Mouse (Mus musculus) heart, embryonic 13.5 days (tissue): ENCODE measurements at regions not wholly inside any gene's neighbourhood (a gene's known extent, or its start where the extent isn't known, plus 50 kb on each side); places are given as distances from the start of the nearest gene placed in this dataset.

Source experiments
- ATAC-seq: fragments of 200-750 bp; cut with Nextera tagmentation; 2 replicates; pipeline ENCODE4 v1.8.0; 2017; ENCODE audit warnings: moderate TSS enrichment; ENCODE audit not compliant: insufficient number of reproducible peaks, low FRiP score, low TSS enrichment; ENCODE audit errors: extremely low read depth
- H3K27ac ChIP-seq: fragments of 300-500 bp; sonication (generic); replicated peaks from 2 replicates; pipeline ENCODE4 v1.5.1; 2015; ENCODE audit warnings: moderate library complexity, mild to moderate bottlenecking, inconsistent platforms
- H3K27me3 ChIP-seq: fragments of 300-500 bp; sonication (generic); replicated peaks from 2 replicates; pipeline ENCODE4 v1.6.1; 2015; ENCODE audit warnings: mild to moderate bottlenecking, inconsistent platforms
- H3K36me3 ChIP-seq: fragments of 300-500 bp; sonication (generic); 2 replicates; pipeline ENCODE4 v1.6.1; 2015; ENCODE audit warnings: mild to moderate bottlenecking, inconsistent platforms
- H3K4me1 ChIP-seq: fragments of 300-500 bp; sonication (generic); 2 replicates; pipeline ENCODE4 v1.6.1; 2015; ENCODE audit warnings: inconsistent platforms
- H3K4me2 ChIP-seq: fragments of 300-500 bp; sonication (generic); 2 replicates; pipeline ENCODE4 v1.6.1; 2015; ENCODE audit warnings: inconsistent platforms, mild to moderate bottlenecking, moderate library complexity
- H3K4me3 ChIP-seq: fragments of 300-500 bp; sonication (generic); 2 replicates; pipeline ENCODE4 v1.5.1; 2015; ENCODE audit warnings: moderate library complexity, mild to moderate bottlenecking, inconsistent platforms
- H3K9ac ChIP-seq: fragments of 300-500 bp; sonication (generic); 2 replicates; pipeline ENCODE4 v1.6.1; 2015; ENCODE audit warnings: inconsistent platforms, mild to moderate bottlenecking, moderate library complexity
- H3K9me3 ChIP-seq: fragments of 300-500 bp; sonication (generic); 2 replicates; pipeline ENCODE4 v1.6.1; 2016; ENCODE audit warnings: inconsistent platforms
- WGBS: fragments of 180-500 bp; shearing (Covaris S2); methylation state at CpG from one replicate; pipeline ENCODE4 v1.1.7; 2015; ENCODE audit warnings: mixed read lengths; 5-methylcytosine and 5-hydroxymethylcytosine counted together

- ATAC-seq, result no peak
- no peak overlapping the region for H3K9ac ChIP-seq
- WGBS, result 68% methylated on average over 5 of the region's 5 CpGs
- H3K27ac ChIP-seq, result no peak overlapping the region
- H3K4me2 ChIP-seq, result no peak overlapping the region
- no peaks in the 10 kb centered on the region for H3K27me3 ChIP-seq
- H3K9me3 ChIP-seq, result no peaks in the 10 kb centered on the region
- peaks cover 18% of the 10 kb centered on the region for H3K4me1 ChIP-seq
- H3K4me3 ChIP-seq, result no peak overlapping the region
- H3K36me3 ChIP-seq, result no peaks in the 10 kb centered on the region
These were observed 447.9 kb upstream of the Adamts9 start for GRCm38 (mm10) chr6:93391166-93391565.

- no peak overlapping the region for H3K9ac ChIP-seq
- H3K9me3 ChIP-seq, result no peaks in the 10 kb centered on the region
- WGBS, result 38% methylated on average over 6 of the region's 6 CpGs
- no peaks in the 10 kb centered on the region for H3K36me3 ChIP-seq
- H3K27me3 ChIP-seq, result no peaks in the 10 kb centered on the region
- no peak for ATAC-seq
- H3K4me3 ChIP-seq, result no peak overlapping the region
- H3K4me2 ChIP-seq, result no peak overlapping the region
- H3K4me1 ChIP-seq, result peaks cover 4% of the 10 kb centered on the region
- no peak overlapping the region for H3K27ac ChIP-seq
These were observed 428.0 kb upstream of the Adamts9 start for GRCm38 (mm10) chr6:93371341-93371740.

- no peak overlapping the region for H3K4me3 ChIP-seq
- no peak overlapping the region for H3K9ac ChIP-seq
- no peaks in the 10 kb centered on the region for H3K9me3 ChIP-seq
- no peaks in the 10 kb centered on the region for H3K36me3 ChIP-seq
- ATAC-seq, result no peak
- H3K27ac ChIP-seq, result no peak overlapping the region
- H3K27me3 ChIP-seq, result no peaks in the 10 kb centered on the region
- no peaks in the 10 kb centered on the region for H3K4me1 ChIP-seq
- H3K4me2 ChIP-seq, result no peak overlapping the region
- WGBS, result 65% methylated on average over 4 of the region's 4 CpGs
These were observed 420.6 kb upstream of the Adamts9 start for GRCm38 (mm10) chr6:93363846-93364245.

- H3K27ac ChIP-seq, result no peak overlapping the region
- H3K4me1 ChIP-seq, result peaks cover 8% of the 10 kb centered on the region
- WGBS, result 80% methylated on average over 12 of the region's 12 CpGs
- H3K4me2 ChIP-seq, result no peak overlapping the region
- no peak for ATAC-seq
- H3K9ac ChIP-seq, result no peak overlapping the region
- no peaks in the 10 kb centered on the region for H3K27me3 ChIP-seq
- H3K36me3 ChIP-seq, result no peaks in the 10 kb centered on the region
- no peaks in the 10 kb centered on the region for H3K9me3 ChIP-seq
- no peak overlapping the region for H3K4me3 ChIP-seq
These were observed 410.2 kb upstream of the Adamts9 start for GRCm38 (mm10) chr6:93353353-93354125.

- Histone ChIP-seq H3K36me3 (no peaks in the 10 kb centered on the region), H3K4me1 (peaks cover 8% of the 10 kb centered on the region), H3K4me3 (no peak overlapping the region), H3K27me3 (no peaks in the 10 kb centered on the region), H3K9ac (no peak overlapping the region), H3K9me3 (no peaks in the 10 kb centered on the region), H3K27ac (no peak overlapping the region), H3K4me2 (no peak overlapping the region)
- WGBS, result 60% methylated on average over 7 of the region's 7 CpGs
- no peak for ATAC-seq
These were observed 406.8 kb upstream of the Adamts9 start for GRCm38 (mm10) chr6:93349936-93350700.

GRCm38 (mm10) chr6:93348141-93348540, 404.8 kb upstream of the Adamts9 start:
- H3K4me1 ChIP-seq, result peaks cover 8% of the 10 kb centered on the region
- 77% methylated on average over 3 of the region's 3 CpGs for WGBS

GRCm38 (mm10) chr6:93328683-93329082, 385.4 kb upstream of the Adamts9 start:
- no peaks in the 10 kb centered on the region for H3K36me3 ChIP-seq
- H3K4me1 ChIP-seq, result no peaks in the 10 kb centered on the region
- H3K4me2 ChIP-seq, result no peak overlapping the region
- H3K4me3 ChIP-seq, result no peak overlapping the region
- no peak overlapping the region for H3K9ac ChIP-seq
- no peaks in the 10 kb centered on the region for H3K27me3 ChIP-seq
- no peak overlapping the region for H3K27ac ChIP-seq
- no peak for ATAC-seq
- WGBS, result 65% methylated on average over 2 of the region's 2 CpGs
- H3K9me3 ChIP-seq, result no peaks in the 10 kb centered on the region

More at GRCm38 (mm10) chr6:93348141-93348540, 404.8 kb upstream of the Adamts9 start:
- no peak overlapping the region for H3K4me3 ChIP-seq
- H3K36me3 ChIP-seq, result no peaks in the 10 kb centered on the region
- H3K9ac ChIP-seq, result no peak overlapping the region
- no peaks in the 10 kb centered on the region for H3K27me3 ChIP-seq
- no peak for ATAC-seq
- H3K9me3 ChIP-seq, result no peaks in the 10 kb centered on the region
- H3K27ac ChIP-seq, result no peak overlapping the region
- H3K4me2 ChIP-seq, result no peak overlapping the region

- H3K4me3 ChIP-seq, result no peak overlapping the region
- 73% methylated on average over 1 of the region's 1 CpGs for WGBS
- no peak for ATAC-seq
- H3K36me3 ChIP-seq, result no peaks in the 10 kb centered on the region
- no peaks in the 10 kb centered on the region for H3K9me3 ChIP-seq
- H3K9ac ChIP-seq, result no peak overlapping the region
- H3K4me2 ChIP-seq, result no peak overlapping the region
- H3K4me1 ChIP-seq, result no peaks in the 10 kb centered on the region
- no peaks in the 10 kb centered on the region for H3K27me3 ChIP-seq
- H3K27ac ChIP-seq, result no peak overlapping the region
These were observed 384.6 kb upstream of the Adamts9 start for GRCm38 (mm10) chr6:93327930-93328329.

GRCm38 (mm10) chr6:93323881-93324280, 380.6 kb upstream of the Adamts9 start:
- Histone ChIP-seq H3K36me3 (no peaks in the 10 kb centered on the region), H3K9me3 (no peaks in the 10 kb centered on the region), H3K27ac (no peak overlapping the region), H3K4me2 (no peak overlapping the region), H3K27me3 (no peaks in the 10 kb centered on the region), H3K9ac (no peak overlapping the region), H3K4me3 (no peak overlapping the region), H3K4me1 (no peaks in the 10 kb centered on the region)
- WGBS, result 72% methylated on average over 3 of the region's 3 CpGs
- ATAC-seq, result no peak

GRCm38 (mm10) chr6:93314625-93315024, 371.3 kb upstream of the Adamts9 start:
- 37% methylated on average over 5 of the region's 5 CpGs for WGBS
- Histone ChIP-seq H3K9ac (no peak overlapping the region), H3K9me3 (no peaks in the 10 kb centered on the region), H3K36me3 (no peaks in the 10 kb centered on the region), H3K4me2 (peak overlapping the region; percentile 7; the same call in 1 of the 2 replicates), H3K27ac (0 out of 2 replicates have a peak overlapping the region, but pooled peaks have one; percentile 17), H3K4me1 (peaks cover 15% of the 10 kb centered on the region), H3K27me3 (no peaks in the 10 kb centered on the region), H3K4me3 (no peak overlapping the region)
- no peak for ATAC-seq

- Histone ChIP-seq H3K4me3 (no peak overlapping the region), H3K4me1 (no peaks in the 10 kb centered on the region), H3K36me3 (no peaks in the 10 kb centered on the region), H3K27ac (no peak overlapping the region), H3K27me3 (no peaks in the 10 kb centered on the region), H3K4me2 (no peak overlapping the region), H3K9ac (no peak overlapping the region), H3K9me3 (no peaks in the 10 kb centered on the region)
- WGBS, result 41% methylated on average over 2 of the region's 2 CpGs
- ATAC-seq, result no peak
These were observed 361.9 kb upstream of the Adamts9 start for GRCm38 (mm10) chr6:93305176-93305575.
